Mouse (Mus musculus): ENCODE measurements around the gene Tacc2. TPM values are rescaled to one million over a fixed set of nuclear protein-coding genes. Genes with fewer than 3 reads are reported as not detected.

Gene Tacc2
- total RNA-seq, 2 experiments from 2014 or later: 364 to 380 TPM

DNA sequence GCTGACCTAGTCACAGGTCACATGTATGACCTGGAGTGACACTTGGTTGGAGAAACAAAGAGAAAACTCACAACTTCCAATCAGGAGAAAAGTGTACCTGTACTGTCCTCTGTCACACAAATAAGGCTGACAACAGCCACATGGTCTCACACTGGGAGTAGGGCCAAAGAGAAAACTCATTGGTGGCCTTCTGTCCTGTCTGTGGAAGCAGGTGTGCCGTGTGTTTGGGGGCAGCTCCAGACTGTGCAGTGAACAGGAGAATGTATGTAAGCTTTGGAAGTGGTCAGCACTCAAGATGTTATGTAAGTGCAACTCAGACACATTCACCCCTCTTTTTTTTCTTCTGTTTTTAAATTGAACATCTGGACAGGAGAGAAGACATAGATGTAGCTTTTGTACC is 124.1 kb downstream of the Tacc2 start:
- DNase-seq (ENCODE audit: low spot score): no peak
- intact Hi-C loops (cut with DNase I): no loop called here

DNA sequence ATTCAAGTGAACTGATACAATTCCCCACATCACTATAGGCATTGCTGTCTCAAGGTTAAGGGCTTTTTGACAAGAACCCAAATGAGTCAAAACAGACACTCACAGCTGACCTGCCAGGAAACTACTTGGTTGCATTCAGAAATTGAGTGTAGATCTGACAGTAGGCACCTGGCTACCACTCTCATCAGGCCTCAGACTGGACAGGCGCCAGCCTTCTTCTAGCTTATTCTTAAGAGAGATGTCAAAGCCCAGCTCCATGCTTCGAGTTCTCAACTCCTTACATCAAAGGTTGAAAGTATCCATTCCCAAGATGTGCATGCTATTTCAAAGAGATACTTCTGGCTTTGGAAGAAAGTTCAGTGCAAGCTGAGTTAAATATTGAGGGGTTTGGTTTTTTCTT is 128.0 kb downstream of the Tacc2 start:
- DNase-seq (ENCODE audit: low spot score): no peak
- intact Hi-C loops (cut with DNase I): no loop called here

DNA sequence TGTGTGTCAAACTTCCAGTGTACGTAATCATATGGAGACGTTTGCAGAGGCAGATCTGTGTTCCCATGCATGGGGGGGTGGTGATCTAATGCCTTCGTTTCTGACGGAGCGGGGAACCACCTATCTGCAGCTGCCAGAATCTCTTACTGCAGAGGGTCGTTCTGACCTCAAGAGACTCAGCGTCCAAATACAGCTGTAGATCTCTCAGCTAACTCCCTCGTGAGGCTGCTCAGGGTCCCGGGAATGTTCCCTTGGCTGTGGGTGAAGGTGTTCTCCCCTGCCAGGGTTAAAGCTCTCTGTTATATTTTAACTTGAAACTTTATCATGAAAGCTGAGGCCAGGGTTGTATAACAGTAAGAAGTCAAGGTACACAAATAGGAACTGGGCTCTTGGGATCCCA is 131.7 kb downstream of the Tacc2 start:
- intact Hi-C loops (cut with DNase I): no loop called here

DNA sequence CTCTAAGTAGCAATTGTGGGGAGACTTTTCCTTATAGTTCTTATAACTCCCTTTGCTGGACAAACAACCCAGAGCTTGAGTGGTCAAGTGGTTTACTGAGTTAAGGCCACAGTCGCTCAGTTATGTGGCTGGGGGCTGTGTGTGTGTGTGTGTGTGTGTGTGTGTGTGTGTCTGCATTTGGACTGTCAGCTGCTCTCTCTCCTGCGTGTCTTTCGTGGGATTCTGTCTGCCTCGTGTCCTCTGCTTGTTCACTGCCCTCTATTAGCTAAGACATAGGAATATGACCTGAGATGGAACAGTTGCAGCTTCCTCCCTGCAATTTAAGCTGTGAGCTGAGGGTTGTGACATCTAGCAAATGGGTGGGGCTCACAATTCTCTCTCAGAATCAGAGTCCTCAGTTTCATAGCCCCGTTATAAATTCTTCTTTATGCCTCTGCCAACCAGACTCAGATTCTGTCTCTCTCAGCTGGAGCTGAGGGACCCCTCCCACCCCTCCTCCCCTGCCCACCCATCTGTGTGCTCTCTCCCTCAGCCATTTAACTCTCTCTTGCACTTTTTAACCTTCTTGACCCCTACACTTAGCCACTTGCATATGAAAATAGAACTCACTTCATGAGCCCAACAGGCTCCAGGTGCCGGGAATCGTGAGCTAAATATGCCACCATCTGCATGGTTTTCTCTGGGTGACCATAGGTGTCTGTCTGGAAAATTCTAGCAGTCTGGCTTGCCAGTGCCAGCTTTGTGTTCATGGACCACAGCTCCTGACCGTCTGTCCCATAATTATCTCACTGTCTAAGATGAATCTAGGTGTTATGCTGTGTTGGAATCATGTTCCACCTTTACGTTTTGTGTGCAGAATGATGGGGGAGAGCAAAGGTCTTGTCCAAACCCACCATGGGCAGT is 132.4 kb downstream of the Tacc2 start:
- DNase-seq (ENCODE audit: low spot score): no peak
- intact Hi-C loops (cut with DNase I): no loop called here

More for the DNA sequence above, 131.7 kb downstream of the Tacc2 start:
- no peak for DNase-seq (ENCODE audit: low spot score)

DNA sequence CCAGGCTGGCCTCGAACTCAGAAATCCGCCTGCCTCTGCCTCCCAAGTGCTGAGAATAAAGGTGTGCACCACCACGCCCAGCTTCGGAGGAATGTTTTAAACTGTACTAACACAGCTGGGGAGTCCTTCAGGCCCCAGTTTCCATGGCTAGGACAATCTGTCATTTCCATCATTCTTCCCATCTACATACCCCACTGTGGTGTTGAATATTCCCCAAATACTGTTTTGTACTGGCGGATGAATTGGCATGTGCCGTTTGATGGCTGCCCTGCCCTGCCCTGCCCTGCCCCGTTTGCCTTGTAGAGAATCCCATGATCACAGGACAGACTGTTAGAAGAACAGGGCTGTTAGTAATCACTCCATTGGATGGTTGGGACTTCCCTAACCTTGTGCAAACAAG is 134.6 kb downstream of the Tacc2 start:
- intact Hi-C loops (cut with DNase I): no loop called here
- DNase-seq (ENCODE audit: low spot score): no peak

DNA sequence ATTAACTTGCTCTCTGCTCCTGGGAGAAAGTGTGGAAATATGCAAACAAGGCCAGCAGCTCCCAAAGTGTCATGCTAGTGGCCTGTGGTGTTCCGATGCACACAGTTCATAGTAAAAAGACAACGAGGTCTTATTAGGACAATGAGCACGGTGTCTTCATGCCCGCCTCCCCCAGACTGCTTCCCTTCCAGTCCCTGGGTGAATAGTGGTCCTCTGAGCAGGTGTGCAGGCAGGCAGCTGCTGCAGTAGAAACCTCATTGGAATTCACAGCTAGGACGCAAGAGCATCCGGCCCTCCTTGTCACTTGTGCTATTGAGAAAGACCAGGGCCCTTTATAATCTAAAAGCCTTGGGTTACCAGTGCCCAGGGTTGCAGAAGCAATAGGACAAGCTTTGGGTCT is 136.1 kb downstream of the Tacc2 start:
- no peak for DNase-seq (ENCODE audit: low spot score)
- intact Hi-C loops (cut with DNase I): no loop called here

DNA sequence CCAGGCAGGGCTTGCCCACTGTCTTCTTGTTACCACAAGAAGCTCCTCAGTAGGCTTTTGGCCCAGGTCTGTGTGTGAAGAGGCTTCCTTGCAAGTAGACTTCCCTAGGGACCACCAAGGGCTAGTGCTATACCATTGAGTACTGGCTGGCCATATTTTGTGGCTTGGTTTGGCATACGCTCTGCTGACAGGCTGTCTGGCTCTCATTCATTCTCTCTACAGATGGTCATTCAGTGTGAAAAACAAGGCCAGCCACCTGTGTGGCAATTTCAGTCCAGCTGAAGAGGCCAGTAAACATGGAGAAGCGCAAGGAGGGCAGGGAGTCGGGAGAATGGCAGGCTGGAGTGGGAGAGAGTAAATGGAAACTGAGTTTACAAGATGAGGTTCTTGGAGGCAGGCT is 138.2 kb downstream of the Tacc2 start:
- DNase-seq (ENCODE audit: low spot score): no peak
- intact Hi-C loops (cut with DNase I): no loop called here

DNA sequence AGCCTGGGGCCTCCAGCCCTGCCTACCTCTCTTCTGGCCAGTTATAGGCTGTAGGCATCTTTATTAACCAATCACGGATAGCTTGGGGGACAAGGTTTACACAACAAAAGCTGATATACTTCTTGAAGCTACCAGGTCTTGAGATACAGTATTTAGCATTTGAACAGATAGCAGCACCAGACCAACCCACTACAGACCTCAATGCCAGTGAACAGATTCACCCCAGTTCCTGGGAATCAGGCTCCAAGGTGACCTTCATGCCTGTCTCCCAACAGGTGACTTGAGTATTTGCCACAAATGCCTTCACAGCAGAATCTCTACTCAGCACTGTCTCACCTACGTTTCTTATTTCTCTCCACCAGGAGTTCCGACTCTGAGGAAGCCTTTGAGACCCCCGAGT is 139.1 kb downstream of the Tacc2 start:
- intact Hi-C loops (cut with DNase I): no loop called here

DNA sequence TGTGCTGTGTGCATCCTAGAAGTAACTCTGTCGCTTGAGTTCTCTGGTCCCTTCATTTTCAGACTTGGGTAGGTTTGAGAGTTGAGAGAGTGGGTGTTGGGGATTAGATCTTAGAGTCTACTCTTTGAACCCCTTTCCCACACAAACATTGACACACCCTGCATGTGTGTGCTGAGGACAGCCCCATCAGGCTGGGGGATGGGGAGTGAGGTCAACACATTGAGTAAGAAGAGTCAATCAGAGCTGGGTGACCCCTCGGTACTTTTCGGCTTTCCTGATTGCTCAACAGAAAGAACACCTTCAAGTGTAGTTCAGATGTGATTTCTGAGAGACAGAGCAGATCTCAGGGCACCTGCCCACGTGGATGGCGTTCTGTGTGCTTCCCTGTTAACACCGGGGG is 139.8 kb downstream of the Tacc2 start:
- no peak for DNase-seq (ENCODE audit: low spot score)
- intact Hi-C loops (cut with DNase I): no loop called here

More for the DNA sequence above, 139.1 kb downstream of the Tacc2 start:
- DNase-seq (ENCODE audit: low spot score): no peak

DNA sequence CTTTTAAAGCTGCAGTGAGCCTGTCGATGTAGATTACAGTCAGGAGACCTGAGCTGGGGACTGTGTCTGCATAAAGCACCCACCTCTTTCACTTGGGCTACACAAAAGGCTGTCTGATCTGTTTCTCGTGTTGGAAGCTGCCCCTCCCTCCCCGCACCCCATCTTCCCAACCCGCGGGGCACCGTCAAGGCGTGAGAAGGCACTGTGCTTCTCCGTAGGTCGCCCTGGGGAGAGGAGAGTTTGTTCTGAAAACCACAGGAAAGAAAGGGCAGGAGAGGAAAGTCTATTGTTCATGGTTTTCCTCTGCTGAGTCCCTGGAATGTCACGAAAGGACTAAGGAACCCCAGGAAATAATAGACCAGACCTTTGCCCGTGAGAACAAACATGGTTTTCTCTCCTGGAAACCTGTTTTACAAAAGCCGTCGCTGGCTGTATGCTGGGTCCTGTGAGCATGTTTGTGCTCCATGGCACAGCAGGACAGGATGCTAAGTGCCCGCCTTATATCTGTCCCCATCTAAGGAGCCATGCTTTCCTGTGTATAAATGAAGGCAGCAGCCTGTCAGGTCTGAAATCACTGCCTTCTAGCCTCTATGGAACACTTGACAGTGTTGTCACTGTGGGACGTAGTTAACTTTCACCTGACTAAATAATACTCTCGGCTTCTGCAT is 142.8 kb downstream of the Tacc2 start:
- DNase-seq (ENCODE audit: low spot score): no peak

DNA sequence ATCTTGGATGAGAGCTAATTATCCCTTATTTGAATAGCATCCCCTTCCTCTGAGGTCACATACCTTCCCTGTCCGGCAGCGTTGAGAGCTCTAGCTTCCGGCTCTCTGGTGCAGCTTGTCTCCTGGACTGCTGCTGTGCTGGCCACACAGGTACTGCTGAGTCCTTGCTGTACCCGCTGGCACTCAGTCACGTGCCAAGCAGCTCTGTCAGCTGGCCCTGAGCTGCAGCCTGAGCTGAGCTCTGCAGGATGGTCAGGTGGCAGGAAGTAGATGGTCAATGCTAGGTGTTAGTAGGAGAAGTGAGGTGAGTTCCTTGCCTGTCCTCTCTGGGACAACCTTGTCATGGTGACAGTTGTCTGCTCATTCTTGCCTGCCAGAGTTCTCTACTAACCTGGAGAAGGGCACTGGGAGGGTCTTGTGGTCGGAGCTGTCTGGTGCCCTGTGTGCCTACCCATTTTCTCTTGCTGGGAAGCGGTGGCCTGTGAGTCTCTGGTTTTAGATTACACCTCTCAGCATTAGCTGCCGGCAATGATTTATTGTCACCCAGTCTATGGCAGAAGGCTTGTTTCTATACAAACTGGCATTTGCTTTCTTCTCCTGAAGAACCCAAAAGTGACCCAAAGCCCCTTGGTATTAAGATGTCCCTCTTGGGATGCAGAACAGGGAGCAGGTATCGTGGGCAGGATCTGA is 143.6 kb downstream of the Tacc2 start:
- DNase-seq (ENCODE audit: low spot score): no peak
- intact Hi-C loops (cut with DNase I): no loop called here

More for the DNA sequence above, 142.8 kb downstream of the Tacc2 start:
- intact Hi-C loops (cut with DNase I): no loop called here

DNA sequence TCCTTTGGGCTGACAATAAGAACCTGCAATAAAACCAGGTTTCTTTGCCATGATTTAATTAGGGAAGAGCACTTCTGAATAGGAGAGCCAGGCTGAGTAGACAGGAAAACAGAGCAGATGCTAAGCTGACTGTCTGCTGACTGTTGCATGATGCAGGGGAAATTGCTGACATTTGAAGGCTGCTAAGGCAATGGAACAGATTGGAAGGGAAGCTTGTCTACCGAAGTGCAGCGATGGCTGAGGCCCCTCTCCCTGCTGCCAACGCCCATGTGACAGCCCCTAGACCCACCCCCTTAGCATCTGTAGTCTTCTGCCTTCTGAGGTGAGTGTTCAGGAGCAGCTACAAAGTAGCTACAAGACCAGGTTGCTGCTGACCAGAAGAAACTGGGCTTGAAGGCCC is 148.9 kb downstream of the Tacc2 start:
- intact Hi-C loops (cut with DNase I): no loop called here
- DNase-seq (ENCODE audit: low spot score): no peak

DNA sequence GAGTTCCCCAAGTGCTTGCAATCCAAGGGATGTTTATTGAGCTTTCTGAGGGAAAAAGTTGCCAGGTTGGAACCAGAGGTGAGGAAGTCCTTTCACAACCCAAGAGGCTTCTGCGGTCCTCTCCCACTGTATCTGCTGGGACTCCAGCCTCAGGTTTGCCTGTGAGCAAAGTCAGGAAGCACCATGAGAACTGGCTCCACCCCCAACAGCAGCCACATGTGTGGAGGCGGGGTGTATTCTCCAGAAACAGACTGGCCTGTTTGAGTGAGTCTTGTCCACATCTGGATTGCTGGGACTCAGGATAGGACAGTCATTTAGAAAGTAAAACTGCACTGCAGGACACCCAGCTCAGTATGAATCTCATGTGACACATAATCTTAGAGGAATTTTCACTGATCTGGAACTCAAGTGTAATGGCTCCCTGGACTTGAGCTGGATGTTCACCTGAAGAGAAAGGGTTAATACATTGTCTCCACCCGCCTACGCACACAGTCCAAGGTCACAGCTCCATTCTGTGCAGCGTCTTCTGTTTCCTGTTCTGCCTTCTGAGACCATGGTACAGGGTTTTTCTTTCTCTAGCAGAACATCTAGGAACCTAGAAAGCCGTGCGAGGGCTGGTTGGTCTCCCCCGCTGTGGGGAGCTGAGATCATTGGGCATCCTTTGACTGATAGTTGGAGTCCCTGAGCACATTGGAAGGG is 149.6 kb downstream of the Tacc2 start:
- intact Hi-C loops (cut with DNase I): no loop called here
- no peak for DNase-seq (ENCODE audit: low spot score)

DNA sequence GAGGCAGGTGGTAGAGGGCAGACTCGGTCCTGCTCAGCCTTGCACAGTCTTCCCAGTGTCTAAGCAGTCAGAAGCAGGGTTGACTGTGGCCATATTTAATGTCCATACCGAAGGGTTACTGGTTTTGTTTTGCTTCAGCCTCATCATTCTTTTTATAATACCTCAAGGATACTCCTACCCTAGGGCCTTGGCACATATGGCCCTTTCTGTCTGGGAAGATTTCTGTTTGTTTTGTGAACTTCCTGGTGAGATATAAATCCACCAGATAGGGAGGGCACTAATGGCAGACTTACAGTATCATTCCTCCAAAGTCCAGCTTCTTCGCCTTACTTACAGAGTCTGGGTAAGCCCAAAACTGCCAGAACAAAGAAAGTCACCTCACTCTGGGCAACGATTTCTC is 150.3 kb downstream of the Tacc2 start:
- no peak for DNase-seq (ENCODE audit: low spot score)
- intact Hi-C loops (cut with DNase I): no loop called here

DNA sequence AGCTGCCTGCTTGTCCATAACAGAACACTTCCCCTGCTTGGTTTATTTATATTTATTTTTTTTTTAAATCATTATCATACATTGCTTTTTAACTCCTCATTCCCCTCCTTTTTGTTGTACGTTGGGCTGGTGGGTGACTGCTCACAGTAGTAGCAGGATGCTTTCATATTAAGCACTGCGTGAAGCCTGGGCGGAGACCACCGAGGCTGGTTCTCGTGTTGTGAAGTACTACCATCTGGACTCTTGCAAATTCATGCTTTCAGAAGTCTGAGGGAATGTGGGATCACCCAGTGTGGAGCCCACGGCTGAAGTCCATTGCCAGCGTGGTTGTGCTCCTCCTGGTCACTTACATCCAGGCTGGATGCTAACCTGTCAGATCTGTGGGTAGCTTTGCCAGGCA is 154.6 kb downstream of the Tacc2 start:
- DNase-seq (ENCODE audit: low spot score): no peak
- intact Hi-C loops (cut with DNase I): no loop called here

DNA sequence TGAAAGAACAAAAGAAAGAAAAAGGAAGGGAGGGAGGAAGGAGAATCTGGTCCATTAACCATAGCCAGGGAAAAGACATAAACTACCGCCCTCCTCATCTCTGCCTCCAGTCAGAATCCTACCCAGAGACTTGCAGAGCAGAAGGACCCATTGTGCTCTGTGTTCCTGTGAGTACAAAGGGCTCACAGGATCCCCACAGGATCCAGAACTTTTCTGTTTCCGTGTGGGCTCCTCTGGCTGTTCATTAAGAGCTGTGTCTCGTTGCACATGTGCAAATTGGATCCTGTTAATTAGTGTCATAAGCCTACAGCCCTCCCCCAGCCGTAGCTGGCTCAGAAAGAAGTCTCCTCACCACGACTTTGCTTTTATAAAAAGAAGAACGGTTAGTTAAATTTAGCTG is 155.7 kb downstream of the Tacc2 start:
- intact Hi-C loops (cut with DNase I): no loop called here
- DNase-seq (ENCODE audit: low spot score): no peak

DNA sequence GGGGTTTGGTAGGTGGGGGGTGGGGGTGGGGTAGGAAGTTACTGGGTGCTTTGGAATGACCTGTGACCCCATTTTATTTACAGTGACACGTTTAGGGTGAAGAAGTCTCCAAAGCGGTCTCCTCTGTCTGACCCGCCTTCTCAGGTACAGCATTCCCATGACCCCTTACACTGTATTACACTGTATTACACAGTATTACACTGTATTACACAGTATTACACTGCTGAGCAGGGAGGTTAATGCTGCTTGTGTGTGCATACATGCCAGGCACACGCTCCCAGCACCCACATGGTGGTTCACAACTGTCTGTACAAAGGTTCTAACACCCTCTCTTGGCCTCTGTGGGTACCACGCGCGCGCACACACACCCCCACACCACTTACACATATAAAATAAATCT is 156.2 kb downstream of the Tacc2 start:
- intact Hi-C loops (cut with DNase I): no loop called here
- no peak for DNase-seq (ENCODE audit: low spot score)

DNA sequence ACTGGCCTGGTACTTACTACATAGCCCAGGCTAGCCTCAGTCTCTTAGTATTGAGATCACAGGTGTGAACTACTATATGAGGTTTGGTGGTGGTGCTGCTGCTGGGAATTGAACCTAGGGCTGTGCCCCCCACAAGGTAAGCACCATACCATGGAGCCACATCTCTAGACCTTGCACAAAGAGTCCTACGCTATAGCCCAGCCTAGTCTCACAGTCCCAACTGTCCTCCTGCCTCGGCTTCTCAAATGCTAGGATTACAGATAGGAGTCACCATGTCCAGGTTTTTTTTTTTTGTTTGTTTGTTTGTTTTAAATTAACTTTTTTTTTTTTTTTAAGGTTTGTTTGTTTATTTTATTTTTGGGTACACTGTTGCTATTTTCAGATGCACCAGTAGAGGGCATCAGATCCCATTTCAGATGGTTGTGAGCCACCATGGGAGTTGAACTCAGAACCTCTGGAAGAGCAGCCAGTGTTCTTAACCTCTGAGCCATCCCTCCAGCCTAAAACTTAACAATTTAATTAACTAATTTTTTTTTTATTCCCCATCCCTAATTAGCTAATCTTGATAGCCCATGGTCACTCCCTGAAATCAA is 157.1 kb downstream of the Tacc2 start:
- DNase-seq (ENCODE audit: low spot score): no peak
- intact Hi-C loops (cut with DNase I): no loop called here

DNA sequence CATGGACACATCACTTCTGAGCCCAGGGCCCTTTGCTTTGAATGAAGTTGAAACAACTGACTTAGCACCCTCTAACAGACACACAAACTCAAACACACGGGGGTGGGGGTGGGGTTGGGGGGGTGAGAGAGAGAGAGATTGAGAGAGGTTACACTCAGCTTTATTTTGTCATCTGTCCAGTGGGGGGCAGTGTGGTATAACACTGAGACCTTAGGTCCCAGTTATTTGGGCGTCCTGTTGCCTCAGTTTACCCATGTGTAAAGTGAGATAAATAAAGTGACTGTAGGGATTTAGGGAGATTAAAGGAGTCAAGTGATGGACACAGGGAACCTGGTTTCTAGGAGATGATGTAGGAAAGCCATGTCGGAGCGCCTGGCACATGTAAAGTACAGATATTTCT is 163.9 kb downstream of the Tacc2 start:
- intact Hi-C loops (cut with DNase I): loop anchor here (2.0 to 5.0 kb wide), 2 partner anchors 22 to 209 kb away; no protein-coding TSS in a partner anchor

More for the DNA sequence above, 163.9 kb downstream of the Tacc2 start:
- DNase-seq (ENCODE audit: low spot score): no peak
